8 mouse cellular contexts compared by ENCODE assay signal in genomic region chr2:122637526-122637997, GRCm38 (mm10). TPM values are rescaled to one million over a fixed set of nuclear protein-coding genes. Genes with fewer than 3 reads are reported as not detected.
DNase-seq lines count a peak whose midpoint lies in the region; ATAC-seq and TF ChIP-seq lines count a peak whose summit lies in the region.

No protein-coding gene starts in this region.

- intact Hi-C loops in heart, postnatal 14 days (cut with DNase I), result loop anchor here (1.0 to 10.0 kb wide), 3 partner anchors 30 to 253 kb away; no protein-coding TSS in a partner anchor

- H3K4me1 ChIP-seq in E14TG2a.4 (replicated peaks; ENCODE audit: low read depth, low read length), result no peaks in the 10 kb centered on the region
- peaks cover 3% of the 10 kb centered on the region; the same call in 1 of the 2 replicates for H3K4me1 ChIP-seq in forebrain, embryonic 14.5 days (ENCODE audit: control insufficient read depth, insufficient read depth, low read length)
- no peaks in the 10 kb centered on the region for H3K4me1 ChIP-seq in lung, embryonic 16.5 days (replicated peaks; ENCODE audit: control insufficient read depth, insufficient read depth, low read length)

- TF ChIP-seq CTCF in E14TG2a.4 (conservative IDR thresholded peaks at IDR 0.05; ENCODE audit: low read length), result peak; percentile 47

- peaks cover 9% of the 10 kb centered on the region for H3K36me3 ChIP-seq in E14TG2a.4 (ENCODE audit: insufficient read depth, low read length)
- H3K36me3 ChIP-seq in forebrain, embryonic 14.5 days (ENCODE audit: control insufficient read depth, insufficient read depth, low read length), result peaks cover 18% of the 10 kb centered on the region
- H3K36me3 ChIP-seq in lung, embryonic 16.5 days (ENCODE audit: control insufficient read depth, insufficient read depth, low read length), result peaks cover 2% of the 10 kb centered on the region; the same call in 1 of the 2 replicates

- no peak overlapping the region for H3K27ac ChIP-seq in forebrain, embryonic 14.5 days (ENCODE audit: low read depth, low read length)
- no peak overlapping the region for H3K27ac ChIP-seq in lung, embryonic 16.5 days (ENCODE audit: low read length)

- H3K4me3 ChIP-seq in E14TG2a.4 (replicated peaks; ENCODE audit: low read length), result peak overlapping the region; percentile 66
- peak overlapping the region; percentile 33 for H3K4me3 ChIP-seq in forebrain, embryonic 14.5 days (ENCODE audit: low read depth, low read length)
- H3K4me3 ChIP-seq in lung, embryonic 16.5 days (ENCODE audit: low read length), result peak overlapping the region; percentile 50

- peak overlapping the region; percentile 69 for H3K4me2 ChIP-seq in forebrain, embryonic 14.5 days (ENCODE audit: low read length)
- peak overlapping the region; percentile 77 for H3K4me2 ChIP-seq in lung, embryonic 16.5 days (ENCODE audit: low read depth, low read length)

- no peaks in the 10 kb centered on the region for H3K9me3 ChIP-seq in E14TG2a.4 (ENCODE audit: low read length)
- no peaks in the 10 kb centered on the region for H3K9me3 ChIP-seq in forebrain, embryonic 14.5 days (replicated peaks; ENCODE audit: control insufficient read depth, low read length)
- no peaks in the 10 kb centered on the region for H3K9me3 ChIP-seq in lung, embryonic 16.5 days (ENCODE audit: control insufficient read depth, low read length)

- 1% methylated on average over 36 of the region's 36 CpGs for WGBS in forebrain, embryonic 14.5 days
- WGBS in lung, embryonic 16.5 days, result 3% methylated on average over 36 of the region's 36 CpGs

- peak; percentile 60 for DNase-seq in cerebellum, adult 11 months
- peak; percentile 67 for DNase-seq in forebrain, embryonic 14.5 days (ENCODE audit: low spot score)
- peak; percentile 83 to 86 for DNase-seq in heart, postnatal 14 days
- DNase-seq in kidney, postnatal 4 days, result peak; percentile 88
- peak; percentile 45 to 55 for DNase-seq in thymus, adult 18-20 months

- peak; percentile 79 for ATAC-seq in forebrain, embryonic 14.5 days
- peak; percentile 78 for ATAC-seq in lung, embryonic 16.5 days (ENCODE audit: low read depth)
- peak; percentile 98 for ATAC-seq in neutrophil, adult 5-6 weeks (ENCODE audit: extremely low read depth, insufficient number of reproducible peaks, low FRiP score, poor library complexity, severe bottlenecking)

- peak overlapping the region; percentile 48 for H3K9ac ChIP-seq in forebrain, embryonic 14.5 days (ENCODE audit: low read length)
- H3K9ac ChIP-seq in lung, embryonic 16.5 days (ENCODE audit: low read length), result peak overlapping the region; percentile 46; the same call in 1 of the 2 replicates

- H3K27me3 ChIP-seq in E14TG2a.4 (ENCODE audit: insufficient read depth, low read length), result peaks cover 14% of the 10 kb centered on the region; the same call in 1 of the 2 replicates
- H3K27me3 ChIP-seq in forebrain, embryonic 14.5 days (replicated peaks; ENCODE audit: control insufficient read depth, insufficient read depth, low read length), result 0 out of 2 replicates have a peak, but pooled peaks cover 5% of the 10 kb centered on the region
- no peaks in the 10 kb centered on the region; the same call in 1 of the 2 replicates for H3K27me3 ChIP-seq in lung, embryonic 16.5 days (ENCODE audit: control insufficient read depth, insufficient read depth, low read depth, low read length)

RNA-seq across cellular contexts. Expression of gene AA467197, which starts 0.8 kb away (rescaled TPM):
- polyA plus RNA-seq in forebrain, embryonic 14.5 days (2014; fragmentation: Nextera tagmentation; extraction: Ambion mirVana), result 0.36 TPM in 1 of 2 replicates, not detected in the other
- total RNA-seq in heart, postnatal 14 days (2021), result under 1 TPM in 1 of 2 experiments, not detected in 1; 0.46 TPM
- polyA plus RNA-seq in lung, embryonic 16.5 days (2015; fragmentation: Nextera tagmentation; extraction: Ambion mirVana), result 0.53 and 1.1 TPM in 2 replicates
- 32.9 and 41.8 TPM in 2 replicates for total RNA-seq in neutrophil, adult 5-6 weeks (2017)

RNA-seq across cellular contexts. Expression of gene Gatm, which starts 26.5 kb away (rescaled TPM):
- 26.1 and 32.5 TPM in 2 replicates for polyA plus RNA-seq in forebrain, embryonic 14.5 days (2014; fragmentation: Nextera tagmentation; extraction: Ambion mirVana)
- total RNA-seq in heart, postnatal 14 days (2021), result 1 to 10 TPM; 5.3 to 6.3 TPM
- polyA plus RNA-seq in lung, embryonic 16.5 days (2015; fragmentation: Nextera tagmentation; extraction: Ambion mirVana), result 7.9 and 11.4 TPM in 2 replicates
- total RNA-seq in neutrophil, adult 5-6 weeks (2017), result 0.37 and 1.0 TPM in 2 replicates

Comparison
In these comparisons a context has a peak if more than half of its experiments do, and no peak if none do; other contexts are left out.
1. RNA of gene AA467197, which starts 0.8 kb away (total RNA-seq): 32.9 to 41.8 TPM in neutrophil, adult 5-6 weeks; 0.46 TPM in heart, postnatal 14 days; every median in the first group is over 10 times any median in the second.
2. Peak in every context shown above with its lines, with median percentiles within 50 percentile points of each other: H3K4me3 ChIP-seq, DNase-seq and ATAC-seq.